Mouse (Mus musculus): ENCODE data around the gene Midn. TPM values are rescaled to one million over a fixed set of nuclear protein-coding genes. Genes with fewer than 3 reads are reported as not detected.

Midn gene
- total RNA-seq (2014; rRNA removed) (6.9 and 11.6 TPM in 2 replicates), polyA plus RNA-seq (2012; rRNA removed) (27.4 and 38.8 TPM in 2 replicates)

- H3K4me3 ChIP-seq (ENCODE audit: insufficient read depth, low read depth, low read length) = peak within 1 kb of the TSS; percentile 86
- H3K36me3 ChIP-seq (ENCODE audit: control insufficient read depth, insufficient read depth, low read length) = peaks cover 3% of the 10 kb centered on the region; the same call in 1 of the 2 replicates
- peak; percentile 98 for TF ChIP-seq POLR2A (IDR thresholded peaks at IDR 0.05; ENCODE audit: extremely low read depth, insufficient read depth, low read length)
- TF ChIP-seq CTCF (IDR thresholded peaks at IDR 0.05; ENCODE audit: low read depth, low read length) = peak; percentile 55
- H3K79me2 ChIP-seq (ENCODE audit: control insufficient read depth, insufficient read depth, low read length) = peaks cover 38% of the 10 kb centered on the region
- peak within 1 kb of the TSS; percentile 90 for H3K9ac ChIP-seq (ENCODE audit: low read depth, low read length)
- peak within 1 kb of the TSS; percentile 94 for H3K27ac ChIP-seq (replicated peaks; ENCODE audit: insufficient read depth, low read depth, low read length)
- no peaks in the 10 kb centered on the region for H3K27me3 ChIP-seq (ENCODE audit: control insufficient read depth, insufficient read depth, low read length)
- 1% methylated on average over 42 of the region's 42 CpGs for WGBS
- H3K4me1 ChIP-seq (ENCODE audit: control insufficient read depth, insufficient read depth, low read length) = peaks cover 33% of the 10 kb centered on the region
- DNase-seq (ENCODE audit: extremely low read depth, low read depth, low spot score) = peak; percentile 77
These were observed at the start of gene Midn for GRCm38 (mm10) chr10:80147719-80148601. Gene Midn (plus strand): TSS chr10:80148272.

GRCm38 (mm10) chr10:80098630-80099029, 49.4 kb upstream of the Midn start:
- WGBS = 10% methylated on average over 5 of the region's 5 CpGs
- H3K9ac ChIP-seq (ENCODE audit: low read depth, low read length) = peak overlapping the region; percentile 7; the same call in 1 of the 2 replicates

GRCm38 (mm10) chr10:80100982-80101381, 47.1 kb upstream of the Midn start:
- H3K79me2 ChIP-seq (ENCODE audit: control insufficient read depth, insufficient read depth, low read length) = peaks cover 51% of the 10 kb centered on the region
- WGBS = 2% methylated on average over 11 of the region's 11 CpGs
- no peak for TF ChIP-seq CTCF (IDR thresholded peaks at IDR 0.05; ENCODE audit: low read depth, low read length)
- TF ChIP-seq POLR2A (IDR thresholded peaks at IDR 0.05; ENCODE audit: extremely low read depth, insufficient read depth, low read length) = no peak
- H3K36me3 ChIP-seq (ENCODE audit: control insufficient read depth, insufficient read depth, low read length) = no peaks in the 10 kb centered on the region
- H3K4me1 ChIP-seq (ENCODE audit: control insufficient read depth, insufficient read depth, low read length) = peaks cover 46% of the 10 kb centered on the region
- DNase-seq (ENCODE audit: extremely low read depth, low read depth, low spot score) = no peak
- peak overlapping the region; percentile 91 for H3K27ac ChIP-seq (replicated peaks; ENCODE audit: insufficient read depth, low read depth, low read length)
- H3K4me3 ChIP-seq (ENCODE audit: insufficient read depth, low read depth, low read length) = peak overlapping the region; percentile 99
- peak overlapping the region; percentile 99 for H3K9ac ChIP-seq (ENCODE audit: low read depth, low read length)
- H3K27me3 ChIP-seq (ENCODE audit: control insufficient read depth, insufficient read depth, low read length) = no peaks in the 10 kb centered on the region

More at GRCm38 (mm10) chr10:80098630-80099029, 49.4 kb upstream of the Midn start:
- peak; percentile 83 for DNase-seq (ENCODE audit: extremely low read depth, low read depth, low spot score)
- Histone ChIP-seq H3K36me3 (ENCODE audit: control insufficient read depth, insufficient read depth, low read length) (no peaks in the 10 kb centered on the region), H3K79me2 (ENCODE audit: control insufficient read depth, insufficient read depth, low read length) (peaks cover 61% of the 10 kb centered on the region), H3K4me1 (ENCODE audit: control insufficient read depth, insufficient read depth, low read length) (peaks cover 63% of the 10 kb centered on the region), H3K27ac (replicated peaks; ENCODE audit: insufficient read depth, low read depth, low read length) (peak overlapping the region; percentile 91), H3K4me3 (ENCODE audit: insufficient read depth, low read depth, low read length) (no peak overlapping the region), H3K27me3 (ENCODE audit: control insufficient read depth, insufficient read depth, low read length) (no peaks in the 10 kb centered on the region)
- TF ChIP-seq POLR2A (IDR thresholded peaks at IDR 0.05; ENCODE audit: extremely low read depth, insufficient read depth, low read length) (no peak), CTCF (IDR thresholded peaks at IDR 0.05; ENCODE audit: low read depth, low read length) (no peak)

GRCm38 (mm10) chr10:80102216-80102915, 45.7 kb upstream of the Midn start:
- peaks cover 39% of the 10 kb centered on the region for H3K79me2 ChIP-seq (ENCODE audit: control insufficient read depth, insufficient read depth, low read length)
- no peaks in the 10 kb centered on the region for H3K36me3 ChIP-seq (ENCODE audit: control insufficient read depth, insufficient read depth, low read length)
- WGBS = under 1% methylated on average over 49 of the region's 59 CpGs
- DNase-seq (ENCODE audit: extremely low read depth, low read depth, low spot score) = no peak
- H3K4me3 ChIP-seq (ENCODE audit: insufficient read depth, low read depth, low read length) = peak overlapping the region; percentile 99
- H3K4me1 ChIP-seq (ENCODE audit: control insufficient read depth, insufficient read depth, low read length) = peaks cover 34% of the 10 kb centered on the region
- peak overlapping the region; percentile 91 for H3K27ac ChIP-seq (replicated peaks; ENCODE audit: insufficient read depth, low read depth, low read length)
- no peaks in the 10 kb centered on the region for H3K27me3 ChIP-seq (ENCODE audit: control insufficient read depth, insufficient read depth, low read length)
- H3K9ac ChIP-seq (ENCODE audit: low read depth, low read length) = peak overlapping the region; percentile 99
- TF ChIP-seq CTCF (IDR thresholded peaks at IDR 0.05; ENCODE audit: low read depth, low read length) (no peak), POLR2A (IDR thresholded peaks at IDR 0.05; ENCODE audit: extremely low read depth, insufficient read depth, low read length) (peak; percentile 55; the same call in 1 of the 2 replicates)

- H3K4me1 ChIP-seq (ENCODE audit: control insufficient read depth, insufficient read depth, low read length) = peaks cover 30% of the 10 kb centered on the region
- H3K27me3 ChIP-seq (ENCODE audit: control insufficient read depth, insufficient read depth, low read length) = no peaks in the 10 kb centered on the region
- H3K9ac ChIP-seq (ENCODE audit: low read depth, low read length) = no peak overlapping the region
- H3K4me3 ChIP-seq (ENCODE audit: insufficient read depth, low read depth, low read length) = no peak overlapping the region
- peaks cover 33% of the 10 kb centered on the region for H3K79me2 ChIP-seq (ENCODE audit: control insufficient read depth, insufficient read depth, low read length)
- TF ChIP-seq CTCF (IDR thresholded peaks at IDR 0.05; ENCODE audit: low read depth, low read length) = no peak
- no peak for TF ChIP-seq POLR2A (IDR thresholded peaks at IDR 0.05; ENCODE audit: extremely low read depth, insufficient read depth, low read length)
- 70% methylated on average over 2 of the region's 2 CpGs for WGBS
- DNase-seq (ENCODE audit: extremely low read depth, low read depth, low spot score) = no peak
- H3K36me3 ChIP-seq (ENCODE audit: control insufficient read depth, insufficient read depth, low read length) = no peaks in the 10 kb centered on the region
- H3K27ac ChIP-seq (replicated peaks; ENCODE audit: insufficient read depth, low read depth, low read length) = peak overlapping the region; percentile 52
These were observed 45.0 kb upstream of the Midn start for GRCm38 (mm10) chr10:80103032-80103431.

Measured in liver, adult 2 months (tissue).